Mouse (Mus musculus): ENCODE results near the gene Tex13c3.
"Not testable (repeated sequence)": the region's sequence is repeated elsewhere in the genome, so short reads cannot be mapped to it uniquely, and the experiment has no call there.

Tex13c3 gene

DNA sequence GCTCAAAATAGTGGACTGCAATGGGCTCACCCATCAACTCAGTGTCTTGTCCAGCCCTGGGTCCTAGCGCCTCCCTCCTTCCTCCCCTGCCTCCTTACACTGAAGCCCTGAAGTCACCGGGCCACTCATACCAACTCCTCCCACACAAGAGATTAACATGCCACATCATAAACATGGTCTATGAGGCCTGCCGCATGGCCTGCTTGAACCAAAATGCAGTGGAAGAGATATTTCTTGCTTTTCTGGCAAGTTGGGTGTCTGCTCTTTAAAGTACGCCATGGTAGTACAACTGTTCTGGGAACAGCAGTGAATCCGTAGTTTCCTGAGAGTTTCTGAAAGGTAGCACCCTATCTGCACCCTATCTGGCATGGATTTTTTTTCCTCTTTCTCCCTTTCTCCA lies at the start of gene Tex13c3:
Gene Tex13c3, minus strand, starts transcription at position 101 of the 400 bp plus-strand sequence.
- DNase-seq = not testable (repeated sequence)

DNA sequence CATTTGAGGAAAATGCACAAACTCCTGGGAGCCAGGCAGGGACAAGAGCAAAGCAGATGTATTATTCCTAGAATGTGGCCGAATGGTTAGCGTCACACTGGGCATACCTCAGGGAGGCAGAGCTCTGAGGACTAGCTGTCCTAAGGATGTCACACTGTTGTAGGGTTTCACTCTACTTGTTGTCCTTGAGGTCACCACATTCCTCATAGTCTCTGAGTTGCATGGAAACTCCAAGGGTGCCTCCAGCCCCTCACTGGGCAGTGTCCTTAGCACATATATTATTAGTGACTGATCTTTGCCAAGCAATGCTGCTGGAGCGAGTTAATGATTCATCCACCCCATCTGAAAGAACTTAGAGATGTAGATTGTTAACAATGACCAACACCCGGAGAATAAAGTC lies 8.6 kb upstream of the Tex13c3 start:
- no peak for DNase-seq

Measured in retina, postnatal 1 day (tissue).